In genomic region chr1:170339943-170340342, GRCm38 (mm10) we compare ENCODE assay signal across 18 mouse cellular contexts. TPM values are rescaled to one million over a fixed set of nuclear protein-coding genes. Genes with fewer than 3 reads are reported as not detected.
DNase-seq lines count a peak whose midpoint lies in the region; ATAC-seq lines count a peak whose summit lies in the region.
"Had no signal": no experiment of that assay in that cellular context is flagged by ENCODE, and none has a peak within 500 bp of the region (broad histone marks: within the 10 kb centered on the region; RNA-seq: fewer than 3 reads in every experiment).

No protein-coding gene starts in this region.

- peak; percentile 67 for ATAC-seq in granulocyte monocyte progenitor cell, adult 5-6 weeks (replicated peaks; ENCODE audit: poor library complexity, severe bottlenecking)
- peak; percentile 74 for ATAC-seq in megakaryocyte progenitor cell, adult 5-6 weeks (replicated peaks; ENCODE audit: poor library complexity)
- no peak for ATAC-seq in monocyte, adult 5-6 weeks (replicated peaks; ENCODE audit: insufficient number of reproducible peaks, low FRiP score, low TSS enrichment, poor library complexity, severe bottlenecking)
- ATAC-seq: forebrain, embryonic 14.5 days; forebrain, embryonic 16.5 days had no signal

- intact Hi-C loops in left cerebral cortex, postnatal 4 days (cut with DNase I), result no loop called here

- peak; percentile 1 for DNase-seq in MEL-GATA-1-ER (ENCODE audit: extremely low read depth, low read depth)
- DNase-seq in left cerebral cortex, postnatal 4 days, result no peak
- no peak for DNase-seq in heart, adult 18-20 months
- DNase-seq: adrenal gland, adult 8-10 months; adrenal gland, postnatal 14 days; adrenal gland, postnatal 36 days; cerebellum, adult 11-12 months; cerebellum, adult 2 months; cerebellum, adult 9-10 months; cerebellum, postnatal 10 days; cerebellum, postnatal 25 days; embryo, embryonic 11 days had no signal

RNA-seq across cellular contexts. Expression of gene Spata46, which starts 31.3 kb away (rescaled TPM):
- not detected in 2 replicates for total RNA-seq in granulocyte monocyte progenitor cell, adult 5-6 weeks (2014; fragmentation: Nextera tagmentation)
- total RNA-seq in granulocyte monocyte progenitor cell, adult 5-6 weeks (2017), result not detected in 2 replicates
- not detected in 2 replicates for total RNA-seq in megakaryocyte progenitor cell, adult 5-6 weeks (2015)
- total RNA-seq in megakaryocyte progenitor cell, adult 5-6 weeks (2017), result not detected in 2 replicates
- not detected in 3 replicates for total RNA-seq in monocyte, adult 5-6 weeks (2017)
- not detected for total RNA-seq in left cerebral cortex, postnatal 4 days (2021)
- not detected for total RNA-seq in heart, adult 18-20 months (2021)
- total RNA-seq: adrenal gland, adult 8-10 months; adrenal gland, postnatal 14 days; adrenal gland, postnatal 36 days; ES-E14 had no signal

RNA-seq across cellular contexts. Expression of gene Gm7694, which starts 33.8 kb away (rescaled TPM):
- 1.9 and 7.8 TPM in 2 replicates for total RNA-seq in granulocyte monocyte progenitor cell, adult 5-6 weeks (2014; fragmentation: Nextera tagmentation)
- total RNA-seq in granulocyte monocyte progenitor cell, adult 5-6 weeks (2017), result 2.1 and 2.8 TPM in 2 replicates
- 4.5 and 4.6 TPM in 2 replicates for total RNA-seq in megakaryocyte progenitor cell, adult 5-6 weeks (2015)
- 1.4 and 2.2 TPM in 2 replicates for total RNA-seq in megakaryocyte progenitor cell, adult 5-6 weeks (2017)
- 0.11 to 1.7 TPM (median 0.38 TPM) in 3 replicates for total RNA-seq in monocyte, adult 5-6 weeks (2017)
- 1 to 10 TPM; 2.1 to 2.2 TPM for total RNA-seq in left cerebral cortex, postnatal 4 days (2021)
- total RNA-seq in heart, adult 18-20 months (2021), result 10 to 100 TPM in 1 of 2 experiments, 1 to 10 TPM in 1; 8.2 to 10.7 TPM
